Mouse (Mus musculus) 3134 (cell line): Measurements from ENCODE around the gene Skap2.

Experiments used
- DNase-seq: peaks from one replicate; pipeline ENCODE4 v3.0.0-alpha.2; 2011; ENCODE audit warnings: low spot score; ENCODE audit not compliant: insufficient read length; ENCODE audit errors: extremely low read depth

The Skap2 gene

DNA sequence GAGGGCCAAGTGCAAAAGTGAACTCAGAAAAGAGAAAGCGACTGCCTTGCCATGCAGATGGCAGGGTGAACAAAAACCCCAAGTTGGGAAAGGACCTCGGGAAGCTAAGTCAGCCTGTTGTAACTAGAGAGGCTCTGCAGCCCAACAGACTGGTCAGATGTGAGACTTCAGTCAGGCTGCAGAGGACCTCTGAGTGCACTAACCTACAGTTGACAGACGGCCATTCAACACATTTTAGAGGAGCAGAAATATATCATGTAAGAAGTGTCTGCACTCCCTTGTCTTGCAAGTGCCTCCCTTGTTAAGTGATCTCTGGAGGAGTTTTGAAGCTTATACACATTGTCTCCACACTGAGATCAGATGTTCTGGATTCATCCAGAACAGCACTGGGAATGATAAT lies 116.6 kb downstream of the Skap2 start:
- DNase-seq = no peak

GRCm38 (mm10) chr6:51894717-51895116 lies 117.6 kb downstream of the Skap2 start:
- no peak for DNase-seq

GRCm38 (mm10) chr6:51890356-51890755 lies 122.0 kb downstream of the Skap2 start:
- DNase-seq = no peak

GRCm38 (mm10) chr6:51889824-51890223 lies 122.5 kb downstream of the Skap2 start:
- no peak for DNase-seq

DNA sequence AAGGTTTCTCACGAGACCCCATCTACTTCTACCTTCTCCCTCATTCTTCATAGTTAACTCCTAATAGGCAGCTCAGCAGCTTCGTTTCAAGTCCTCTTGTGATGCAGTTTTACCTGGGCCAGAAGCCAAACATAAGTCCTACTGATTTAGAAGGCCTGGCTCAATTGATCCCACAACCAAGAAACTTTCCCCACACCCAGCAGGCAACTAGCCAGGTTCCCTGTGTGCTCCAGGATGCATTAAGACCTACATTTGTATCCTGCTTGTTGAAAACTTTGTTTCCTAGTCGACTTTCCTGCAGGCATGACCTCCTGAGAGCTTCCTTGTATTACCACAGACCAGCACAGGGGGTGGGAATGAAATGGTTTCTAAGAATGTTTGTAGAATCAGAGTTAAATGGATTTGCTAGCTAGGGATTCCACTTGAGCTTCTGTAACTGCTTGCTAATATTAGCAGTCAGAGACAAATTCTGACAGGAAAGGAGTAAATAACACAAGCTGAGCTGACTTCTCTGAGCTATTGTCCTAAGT lies 125.4 kb downstream of the Skap2 start:
- no peak for DNase-seq

- no peak for DNase-seq
These were observed 129.5 kb downstream of the Skap2 start for GRCm38 (mm10) chr6:51882880-51883274.

- DNase-seq = no peak
These were observed 130.0 kb downstream of the Skap2 start for GRCm38 (mm10) chr6:51882266-51882879.

DNA sequence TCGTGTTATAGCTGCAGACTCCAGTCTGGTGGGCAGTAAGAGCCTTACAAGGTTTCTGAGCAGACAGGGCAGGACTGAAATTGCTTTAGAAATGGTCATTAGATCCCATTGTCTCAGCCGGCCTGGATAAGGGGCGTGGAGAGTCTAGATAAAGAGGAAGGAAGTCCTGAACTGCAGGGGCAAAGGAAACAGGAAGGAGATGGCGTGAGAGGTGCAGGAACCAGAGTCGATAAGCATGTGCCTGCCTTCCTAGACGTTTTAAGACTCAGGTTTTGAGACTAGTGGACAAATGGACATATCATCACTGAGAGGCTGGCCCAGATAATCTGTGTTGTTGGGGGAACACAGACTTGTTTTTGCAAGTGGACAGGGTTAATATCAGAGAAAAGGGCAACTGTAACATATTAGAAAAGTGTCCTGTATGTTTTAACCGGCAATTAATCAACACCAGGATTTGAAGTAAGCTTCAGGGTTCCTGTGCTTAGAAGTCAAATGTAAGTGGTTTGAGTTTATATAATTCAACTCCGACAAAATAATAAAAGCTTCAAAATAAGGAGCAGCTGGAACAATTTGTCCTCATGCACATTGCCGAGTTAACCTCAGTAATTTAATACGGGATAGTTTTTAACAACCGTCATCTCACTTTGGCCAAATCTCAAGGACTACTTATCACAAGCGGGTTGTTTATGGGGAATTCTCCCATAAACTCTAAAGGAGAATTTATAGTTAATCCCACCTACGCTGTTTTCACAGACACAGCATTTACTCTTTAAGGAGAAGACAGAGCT lies 131.0 kb downstream of the Skap2 start:
- DNase-seq = no peak

GRCm38 (mm10) chr6:51880778-51881177 lies 131.6 kb downstream of the Skap2 start:
- no peak for DNase-seq

GRCm38 (mm10) chr6:51878551-51878950 lies 133.8 kb downstream of the Skap2 start:
- DNase-seq = no peak

GRCm38 (mm10) chr6:51876841-51877553 lies 135.4 kb downstream of the Skap2 start:
- DNase-seq = no peak

GRCm38 (mm10) chr6:51875884-51876626 lies 136.3 kb downstream of the Skap2 start:
- DNase-seq = peak; percentile 6

DNA sequence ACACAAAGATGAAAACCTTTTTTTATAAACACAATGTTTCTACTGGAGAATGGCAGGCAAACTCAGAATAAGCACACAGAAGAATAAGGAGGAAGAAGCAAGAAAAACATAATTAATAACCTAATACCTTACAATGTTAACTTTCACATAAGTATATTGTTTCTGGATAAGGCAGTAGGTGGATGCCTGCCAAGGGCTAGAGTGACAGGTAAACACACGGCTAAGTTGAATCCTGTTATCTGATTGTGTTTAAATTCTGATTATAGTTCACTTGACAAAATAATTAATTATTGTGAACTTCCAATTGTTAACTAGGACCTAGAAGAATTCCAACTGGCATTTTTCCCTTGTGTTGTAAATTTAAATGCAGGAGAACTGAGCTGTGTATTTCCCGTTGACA lies 138.3 kb downstream of the Skap2 start:
- no peak for DNase-seq

DNA sequence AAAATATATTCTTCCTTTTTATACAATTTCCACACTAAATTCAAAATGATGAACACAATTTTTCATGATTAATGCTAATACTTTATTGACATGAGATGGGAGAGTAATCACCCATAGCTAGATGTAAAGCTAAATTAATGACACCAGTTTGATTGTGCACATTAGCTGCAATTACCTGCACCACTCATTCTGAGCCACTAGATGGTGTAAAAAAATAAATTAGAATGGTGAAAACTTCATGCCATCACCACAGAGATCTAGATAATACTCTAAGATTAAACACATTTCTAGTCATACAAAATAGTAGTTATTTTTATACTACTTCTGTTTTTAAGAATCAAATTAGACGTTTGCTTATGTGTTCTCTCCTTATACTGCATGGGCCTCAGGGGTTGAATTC lies 141.2 kb downstream of the Skap2 start:
- DNase-seq = no peak

DNA sequence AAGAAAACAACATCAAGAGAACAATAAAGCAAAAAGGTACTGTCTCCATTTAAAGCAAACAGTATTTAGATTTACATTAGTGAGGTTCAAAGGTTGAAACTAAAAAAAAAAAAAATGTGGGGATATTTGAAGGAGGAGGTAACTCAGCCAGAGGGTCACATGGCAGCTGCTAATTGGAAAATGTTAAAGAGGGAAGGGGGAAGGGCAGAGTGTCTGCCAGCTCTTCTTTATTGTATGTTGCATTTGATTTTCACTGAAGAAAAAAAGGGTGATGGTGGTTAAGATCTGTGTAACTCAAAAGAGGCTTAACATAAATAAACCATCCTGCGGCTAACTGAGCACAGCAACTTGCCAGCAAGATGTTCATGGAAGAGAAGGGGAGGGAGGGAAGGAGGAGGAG lies 142.1 kb downstream of the Skap2 start:
- no peak for DNase-seq

GRCm38 (mm10) chr6:51866596-51866995 lies 145.8 kb downstream of the Skap2 start:
- DNase-seq = no peak

DNA sequence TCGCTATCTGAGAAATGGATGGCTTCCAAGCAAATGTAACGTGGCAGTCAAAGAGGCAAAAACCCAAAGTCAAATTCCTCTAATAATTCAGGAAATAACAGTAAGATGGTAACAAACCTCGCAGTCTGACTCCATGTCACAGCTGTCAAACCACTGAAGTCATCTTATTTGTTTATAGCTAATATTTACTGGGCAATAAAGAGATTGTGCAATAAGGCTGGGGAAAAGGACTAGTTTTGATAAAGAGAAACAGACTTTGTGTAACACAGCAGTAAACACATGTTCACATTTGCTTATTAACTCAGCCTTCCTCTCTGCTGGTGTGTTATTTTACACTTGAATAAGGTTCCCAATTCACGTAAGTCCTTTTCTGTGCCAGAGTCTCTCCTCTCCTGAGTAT lies 148.8 kb downstream of the Skap2 start:
- no peak for DNase-seq

- no peak for DNase-seq
These were observed 152.0 kb downstream of the Skap2 start for GRCm38 (mm10) chr6:51860300-51860699.

GRCm38 (mm10) chr6:51857821-51858220 lies 154.5 kb downstream of the Skap2 start:
- DNase-seq = peak; percentile 55

DNA sequence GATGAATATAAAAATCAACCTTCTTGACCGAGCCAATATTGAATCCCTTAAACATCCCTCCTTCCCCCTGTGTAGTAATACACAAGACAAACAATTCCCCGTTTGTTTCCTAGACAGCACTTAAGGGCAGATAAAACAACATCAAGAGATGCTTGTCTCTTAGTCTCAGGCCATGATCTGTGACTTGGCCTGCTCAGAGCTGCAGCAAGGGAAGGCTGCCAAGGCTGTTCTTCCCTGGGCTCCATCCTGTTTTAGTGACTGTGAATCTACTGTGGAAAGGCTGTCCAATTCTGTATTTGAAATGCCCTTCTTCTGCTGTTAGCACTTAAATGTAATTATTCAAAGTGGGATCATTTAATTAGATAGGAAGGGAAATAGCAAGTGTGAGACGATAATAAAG lies 159.1 kb downstream of the Skap2 start:
- DNase-seq = no peak

GRCm38 (mm10) chr6:51852643-51853042 lies 159.7 kb downstream of the Skap2 start:
- DNase-seq = no peak
